Mouse (Mus musculus) cerebellum, adult 2 months (tissue): Measurements from ENCODE around the gene Gmip.

Experiments
- CTCF ChIP-seq: fragments of 200-500 bp; IDR thresholded peaks from 2 replicates; pipeline ENCODE4 v1.5.1; 2011; ENCODE audit warnings: low read depth, mild to moderate bottlenecking, control low read depth, low read length, moderate library complexity, borderline replicate concordance; ENCODE audit not compliant: insufficient read depth
- POLR2A ChIP-seq: fragments of 200-500 bp; IDR thresholded peaks from 2 replicates; pipeline ENCODE4 v1.6.1; 2011; ENCODE audit warnings: low read length, control low read depth, borderline replicate concordance; ENCODE audit not compliant: insufficient read depth

DNA sequence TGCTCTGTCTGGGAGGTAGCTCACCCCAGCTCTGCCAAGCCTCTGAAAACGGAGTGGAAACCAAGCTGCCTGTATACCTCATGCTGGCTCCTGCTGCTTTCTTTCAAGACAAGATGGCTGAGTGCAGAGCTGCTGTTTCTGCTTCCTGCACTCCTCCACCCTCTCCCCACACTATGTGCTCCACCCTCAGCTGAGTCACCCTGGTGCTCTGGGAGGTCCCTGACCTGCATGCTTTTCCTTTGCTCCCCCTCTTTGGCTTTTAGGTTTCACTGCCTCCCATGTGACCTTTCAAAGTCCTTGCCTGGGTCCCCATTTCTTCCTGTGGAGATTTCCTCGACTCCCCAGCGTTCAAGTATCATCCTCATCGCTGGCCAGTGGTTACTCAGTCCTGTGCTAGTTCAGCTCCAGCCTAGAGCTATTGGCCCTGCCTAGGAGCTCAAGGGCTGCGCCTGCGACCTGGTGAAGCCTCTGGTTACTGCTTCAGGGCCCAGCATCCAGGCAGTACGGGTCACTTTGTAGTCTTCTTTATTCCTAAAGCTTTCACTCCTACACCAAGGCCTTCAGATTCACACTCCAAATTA, 42.5 kb downstream of the Gmip start:
- TF ChIP-seq POLR2A (no peak), CTCF (no peak)
